24 mouse cellular contexts compared by ENCODE assay signal in genomic region chr13:59934556-59934955, GRCm38 (mm10).
DNase-seq lines count a peak whose midpoint lies in the region; ATAC-seq and TF ChIP-seq lines count a peak whose summit lies in the region.
"Had no signal": no experiment of that assay in that cellular context is flagged by ENCODE, and none has a peak within 500 bp of the region (broad histone marks: within the 10 kb centered on the region; RNA-seq: fewer than 3 reads in every experiment).

No protein-coding gene starts in this region.

- H3K4me3 ChIP-seq in forebrain, embryonic 10.5 days = no peak overlapping the region
- no peak overlapping the region for H3K4me3 ChIP-seq in forebrain, embryonic 13.5 days
- H3K4me3 ChIP-seq in midbrain, embryonic 11.5 days (ENCODE audit: low read depth, low read length) = no peak overlapping the region
- H3K4me3 ChIP-seq in midbrain, postnatal 0 days (ENCODE audit: low read depth, low read length) = no peak overlapping the region
- no peak overlapping the region for H3K4me3 ChIP-seq in myocyte
- no peak overlapping the region for H3K4me3 ChIP-seq in thymus, adult 2 months (ENCODE audit: control insufficient read depth, insufficient read depth, low read length)
- H3K4me3 ChIP-seq: embryonic facial prominence, embryonic 15.5 days; forebrain, embryonic 12.5 days; heart, embryonic 13.5 days; hindbrain, embryonic 13.5 days; neural tube, embryonic 15.5 days had no signal

- no peak for TF ChIP-seq CTCF in midbrain, postnatal 0 days (IDR thresholded peaks at IDR 0.05)
- no peak for TF ChIP-seq CTCF in thymus, adult 2 months (IDR thresholded peaks at IDR 0.05; ENCODE audit: borderline replicate concordance, control insufficient read depth, extremely low read depth, insufficient read depth, low read length, poor library complexity)

- no peak overlapping the region for H3ac ChIP-seq in myocyte (ENCODE audit: control insufficient read depth, insufficient read length)

- no peaks in the 10 kb centered on the region for H3K36me3 ChIP-seq in forebrain, embryonic 10.5 days (replicated peaks)
- no peaks in the 10 kb centered on the region for H3K36me3 ChIP-seq in forebrain, embryonic 13.5 days (ENCODE audit: poor library complexity, severe bottlenecking)
- H3K36me3 ChIP-seq in midbrain, embryonic 11.5 days (ENCODE audit: control insufficient read depth, insufficient read depth, low read length) = no peaks in the 10 kb centered on the region
- H3K36me3 ChIP-seq in midbrain, postnatal 0 days (ENCODE audit: insufficient read depth, low read length) = no peaks in the 10 kb centered on the region
- H3K36me3 ChIP-seq in myocyte (ENCODE audit: control insufficient read depth, insufficient read depth) = no peaks in the 10 kb centered on the region
- no peaks in the 10 kb centered on the region for H3K36me3 ChIP-seq in thymus, adult 2 months (ENCODE audit: control insufficient read depth, insufficient read depth, low read length)
- H3K36me3 ChIP-seq: embryonic facial prominence, embryonic 15.5 days; forebrain, embryonic 12.5 days; heart, embryonic 13.5 days; hindbrain, embryonic 13.5 days; neural tube, embryonic 15.5 days had no signal

- no peaks in the 10 kb centered on the region for H3K9me3 ChIP-seq in forebrain, embryonic 10.5 days
- no peaks in the 10 kb centered on the region for H3K9me3 ChIP-seq in forebrain, embryonic 13.5 days (replicated peaks)
- no peaks in the 10 kb centered on the region for H3K9me3 ChIP-seq in midbrain, embryonic 11.5 days (ENCODE audit: control insufficient read depth, low read length)
- H3K9me3 ChIP-seq in midbrain, postnatal 0 days (ENCODE audit: low read length) = no peaks in the 10 kb centered on the region
- H3K9me3 ChIP-seq: embryonic facial prominence, embryonic 15.5 days; forebrain, embryonic 12.5 days; heart, embryonic 13.5 days; hindbrain, embryonic 13.5 days; neural tube, embryonic 15.5 days had no signal

- WGBS in forebrain, embryonic 10.5 days = 67% methylated on average over 1 of the region's 1 CpGs
- WGBS in forebrain, embryonic 13.5 days = 65% methylated on average over 1 of the region's 1 CpGs
- 66% methylated on average over 1 of the region's 1 CpGs for WGBS in midbrain, embryonic 11.5 days
- 45% methylated on average over 1 of the region's 1 CpGs for WGBS in midbrain, postnatal 0 days
- 67% methylated on average over 1 of the region's 1 CpGs for WGBS in thymus, adult 2 months

- no peak overlapping the region for H3K9ac ChIP-seq in forebrain, embryonic 13.5 days
- H3K9ac ChIP-seq in midbrain, embryonic 11.5 days (ENCODE audit: low read length) = no peak overlapping the region
- H3K9ac ChIP-seq in midbrain, postnatal 0 days (replicated peaks; ENCODE audit: low read length, poor library complexity, severe bottlenecking) = no peak overlapping the region
- H3K9ac ChIP-seq: embryonic facial prominence, embryonic 15.5 days; forebrain, embryonic 12.5 days; heart, embryonic 13.5 days; hindbrain, embryonic 13.5 days; neural tube, embryonic 15.5 days had no signal

- TF ChIP-seq POLR2A in myocyte (IDR thresholded peaks at IDR 0.05; ENCODE audit: insufficient read length, low read depth) = no peak
- no peak for TF ChIP-seq POLR2A in thymus, adult 2 months (IDR thresholded peaks at IDR 0.05; ENCODE audit: control insufficient read depth, extremely low read depth, insufficient read depth, low read length, poor library complexity)

- peaks cover 4% of the 10 kb centered on the region; the same call in 1 of the 2 replicates for H3K27me3 ChIP-seq in forebrain, embryonic 10.5 days (ENCODE audit: poor library complexity, severe bottlenecking)
- H3K27me3 ChIP-seq in forebrain, embryonic 13.5 days = no peaks in the 10 kb centered on the region
- no peaks in the 10 kb centered on the region; the same call in 1 of the 2 replicates for H3K27me3 ChIP-seq in midbrain, embryonic 11.5 days (ENCODE audit: control insufficient read depth, insufficient read depth, low read length)
- no peaks in the 10 kb centered on the region for H3K27me3 ChIP-seq in midbrain, postnatal 0 days (ENCODE audit: insufficient read depth, low read length)
- no peaks in the 10 kb centered on the region for H3K27me3 ChIP-seq in myocyte (ENCODE audit: control insufficient read depth, insufficient read depth, insufficient read length)
- no peaks in the 10 kb centered on the region for H3K27me3 ChIP-seq in thymus, adult 2 months (ENCODE audit: control insufficient read depth, insufficient read depth, low read length)
- H3K27me3 ChIP-seq: embryonic facial prominence, embryonic 15.5 days; heart, embryonic 13.5 days; neural tube, embryonic 15.5 days had no signal

- no peak overlapping the region for H3K4me2 ChIP-seq in forebrain, embryonic 13.5 days
- no peak overlapping the region for H3K4me2 ChIP-seq in midbrain, embryonic 11.5 days
- no peak overlapping the region for H3K4me2 ChIP-seq in midbrain, postnatal 0 days (ENCODE audit: low read depth, low read length, poor library complexity, severe bottlenecking)
- no peak overlapping the region for H3K4me2 ChIP-seq in myocyte (ENCODE audit: low read depth)
- H3K4me2 ChIP-seq: embryonic facial prominence, embryonic 15.5 days; forebrain, embryonic 12.5 days; heart, embryonic 13.5 days; hindbrain, embryonic 13.5 days; liver, embryonic 11.5 days; neural tube, embryonic 15.5 days had no signal

- no peak for ATAC-seq in forebrain, embryonic 13.5 days
- ATAC-seq in midbrain, embryonic 11.5 days (ENCODE audit: low FRiP score) = no peak
- no peak for ATAC-seq in midbrain, postnatal 0 days (ENCODE audit: low FRiP score)
- ATAC-seq: activated CD4-positive, CD25-positive, alpha-beta regulatory T cell, adult 4 months; CD4-positive, CD25-positive, alpha-beta regulatory T cell, adult 4 months; intestine, embryonic 16.5 days had no signal

- no peak for DNase-seq in forebrain, embryonic 10.5 days (ENCODE audit: extremely low spot score, low spot score)
- DNase-seq in layer of hippocampus, adult 11-12 months (ENCODE audit: low spot score) = peak; percentile 19
- no peak for DNase-seq in layer of hippocampus, adult 9-10 months (ENCODE audit: low spot score)
- peak; percentile 39 for DNase-seq in midbrain, embryonic 11.5 days (ENCODE audit: low spot score, missing footprints)
- DNase-seq in midbrain, postnatal 0 days (ENCODE audit: low spot score) = no peak
- no peak for DNase-seq in thymus, adult 2 months
- DNase-seq: adrenal gland, postnatal 25 days; cerebellum, adult 18-20 months; cerebellum, postnatal 25 days; lung, adult 18-20 months; lung, postnatal 14 days; midbrain, embryonic 14.5 days; thymus, postnatal 25 days had no signal

- H3K79me2 ChIP-seq in myocyte (ENCODE audit: control insufficient read depth, insufficient read depth) = no peaks in the 10 kb centered on the region

- H3K27ac ChIP-seq in forebrain, embryonic 10.5 days = 0 out of 2 replicates have a peak overlapping the region, but pooled peaks have one; percentile 12
- no peak overlapping the region for H3K27ac ChIP-seq in forebrain, embryonic 13.5 days
- no peak overlapping the region for H3K27ac ChIP-seq in midbrain, embryonic 11.5 days (ENCODE audit: low read depth, low read length)
- H3K27ac ChIP-seq in midbrain, postnatal 0 days (ENCODE audit: low read depth, low read length) = no peak overlapping the region
- no peak overlapping the region for H3K27ac ChIP-seq in thymus, adult 2 months (ENCODE audit: control insufficient read depth, insufficient read depth, low read length)
- H3K27ac ChIP-seq: embryonic facial prominence, embryonic 15.5 days; forebrain, embryonic 12.5 days; heart, embryonic 13.5 days; hindbrain, embryonic 13.5 days; neural tube, embryonic 15.5 days had no signal

- H3K4me1 ChIP-seq in forebrain, embryonic 10.5 days = peaks cover 12% of the 10 kb centered on the region; the same call in 1 of the 2 replicates
- no peaks in the 10 kb centered on the region for H3K4me1 ChIP-seq in forebrain, embryonic 13.5 days
- no peaks in the 10 kb centered on the region for H3K4me1 ChIP-seq in midbrain, embryonic 11.5 days (ENCODE audit: control insufficient read depth, insufficient read depth, low read length)
- H3K4me1 ChIP-seq in midbrain, postnatal 0 days (ENCODE audit: insufficient read depth, low read length) = no peaks in the 10 kb centered on the region
- H3K4me1 ChIP-seq in thymus, adult 2 months (replicated peaks; ENCODE audit: control insufficient read depth, insufficient read depth, low read length) = no peaks in the 10 kb centered on the region
- H3K4me1 ChIP-seq: forebrain, embryonic 12.5 days; hindbrain, embryonic 13.5 days; neural tube, embryonic 15.5 days had no signal

TF ChIP-seq in myocyte, 11 proteins besides CTCF, POLR2A, EP300 and RAD21:
- TF ChIP-seq TCF3 (IDR thresholded peaks at IDR 0.05; ENCODE audit: insufficient read length, low read depth) (no peak), USF1 (IDR thresholded peaks at IDR 0.05; ENCODE audit: low read depth) (no peak), MAX (IDR thresholded peaks at IDR 0.05; ENCODE audit: low read depth) (peak; percentile 71), POLR2AphosphoS2 (IDR thresholded peaks at IDR 0.05; ENCODE audit: insufficient read length, low read depth) (no peak), E2F4 (IDR thresholded peaks at IDR 0.05; ENCODE audit: insufficient read depth) (no peak), MYOG (IDR thresholded peaks at IDR 0.05; ENCODE audit: control insufficient read depth in 1 of 3, insufficient read depth in 1 of 3, insufficient read length in 2 of 3, low read depth in 2 of 3) (peak in 1 of 3 experiments; percentile 30), CEBPB (IDR thresholded peaks at IDR 0.05; ENCODE audit: insufficient read depth, poor library complexity, severe bottlenecking) (no peak), REST (IDR thresholded peaks at IDR 0.05; ENCODE audit: insufficient read depth, insufficient read length) (no peak), TCF12 (IDR thresholded peaks at IDR 0.05; ENCODE audit: insufficient read depth, poor library complexity, severe bottlenecking) (no peak), SRF (IDR thresholded peaks at IDR 0.05; ENCODE audit: control insufficient read depth, insufficient read length, low read depth) (no peak), MYOD1 (IDR thresholded peaks at IDR 0.05; ENCODE audit: control insufficient read depth in 1 of 3, insufficient read length in 2 of 3, low read depth in 2 of 3) (no peak)

Comparison
In these comparisons a context has a peak if more than half of its experiments do, and no peak if none do; other contexts are left out.
1. DNase-seq: peak in layer of hippocampus, adult 11-12 months (single experiment) and midbrain, embryonic 11.5 days (single experiment); none in forebrain, embryonic 10.5 days (single experiment), layer of hippocampus, adult 9-10 months (single experiment), midbrain, postnatal 0 days (single experiment) and thymus, adult 2 months (single experiment).